Mouse (Mus musculus): ENCODE data around the gene Klk13.

The Klk13 gene

GRCm38 (mm10) chr7:43772901-43773300, 60.5 kb downstream of the Klk13 start:
- no peak for DNase-seq

DNA sequence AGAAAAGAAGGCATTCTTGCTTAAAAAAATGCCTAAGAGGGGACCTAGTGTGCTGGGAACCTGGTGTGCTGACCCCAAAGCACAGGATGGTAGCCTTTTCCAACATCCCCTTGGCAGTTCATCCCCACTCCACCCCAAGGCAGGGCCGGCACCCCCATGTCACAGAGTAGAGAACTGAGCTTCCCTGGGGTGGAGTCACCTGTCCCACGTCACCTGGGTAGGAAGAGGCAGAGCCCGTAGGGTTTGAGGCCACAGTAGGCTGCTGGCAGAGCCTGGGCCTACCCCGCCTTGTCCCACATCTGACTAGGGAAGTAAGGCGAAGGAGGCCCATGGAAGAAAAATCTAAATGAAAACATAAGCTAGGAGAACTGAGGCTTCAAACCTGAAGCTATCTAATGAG, 62.0 kb downstream of the Klk13 start, which contains the start of gene Klk11:
Gene Klk11 (plus strand): TSS at position 241 of the 400 bp plus-strand sequence.
- DNase-seq: peak; percentile 0

- peak; percentile 0 for DNase-seq
Measured at GRCm38 (mm10) chr7:43774802-43775201, 62.4 kb downstream of the Klk13 start.

DNA sequence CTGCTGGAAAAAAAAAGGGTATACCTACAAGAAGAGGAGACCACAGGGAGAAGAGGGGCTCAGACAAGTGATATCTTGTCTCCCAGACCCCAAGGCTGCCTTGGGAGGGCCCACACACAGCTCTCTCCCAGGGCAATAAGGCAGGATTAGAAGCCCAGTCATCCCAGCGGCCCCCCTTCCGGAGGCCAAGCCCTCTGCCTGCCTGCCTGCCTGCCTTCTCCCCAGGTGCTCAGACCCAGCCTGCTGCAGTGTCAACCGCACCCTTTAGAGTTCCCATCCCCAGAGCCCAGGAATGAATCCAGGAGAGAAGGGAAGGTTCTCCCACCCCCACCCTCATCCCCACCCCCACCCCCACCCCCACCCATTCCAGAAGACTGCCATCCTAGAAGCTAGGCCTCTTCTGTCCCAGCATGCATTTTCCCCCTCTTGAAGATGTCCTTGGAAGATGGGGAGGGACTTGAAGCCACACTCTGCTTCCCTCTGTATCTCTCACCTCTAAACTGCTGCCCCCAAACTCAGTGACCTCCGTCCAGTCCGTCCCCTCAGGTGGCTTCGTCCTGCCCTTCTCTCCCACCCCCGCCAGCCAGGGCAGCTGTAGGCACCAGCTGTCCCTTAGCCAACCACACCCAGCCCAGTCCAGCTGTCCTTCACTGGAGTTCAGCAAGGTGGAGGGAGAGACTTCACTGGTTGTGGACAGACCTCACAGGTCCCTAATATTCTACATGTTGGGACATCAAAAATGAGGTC, 63.1 kb downstream of the Klk13 start:
- DNase-seq: peak; percentile 0

GRCm38 (mm10) chr7:43776506-43776905, 64.1 kb downstream of the Klk13 start:
- peak; percentile 0 for DNase-seq
